Mouse (Mus musculus) heart, adult 2 months (tissue): ENCODE results near the gene D5Ertd579e.

Experiments used
- CTCF ChIP-seq: fragments of 200-600 bp; IDR thresholded peaks from 2 replicates; pipeline ENCODE4 v1.8.1; 2022; ENCODE audit warnings: antibody characterized with exemption, mild to moderate bottlenecking, moderate library complexity
- EP300 ChIP-seq: fragments of 200-500 bp; IDR thresholded peaks from 2 replicates; pipeline ENCODE4 v1.6.1; 2011; ENCODE audit warnings: low read depth, low read length, control low read depth; ENCODE audit not compliant: insufficient read depth
- POLR2A ChIP-seq: fragments of 200-500 bp; IDR thresholded peaks from 2 replicates; pipeline ENCODE4 v1.6.1; 2011; ENCODE audit warnings: mild to moderate bottlenecking, low read depth, low read length, control low read depth; ENCODE audit not compliant: insufficient read depth

DNA sequence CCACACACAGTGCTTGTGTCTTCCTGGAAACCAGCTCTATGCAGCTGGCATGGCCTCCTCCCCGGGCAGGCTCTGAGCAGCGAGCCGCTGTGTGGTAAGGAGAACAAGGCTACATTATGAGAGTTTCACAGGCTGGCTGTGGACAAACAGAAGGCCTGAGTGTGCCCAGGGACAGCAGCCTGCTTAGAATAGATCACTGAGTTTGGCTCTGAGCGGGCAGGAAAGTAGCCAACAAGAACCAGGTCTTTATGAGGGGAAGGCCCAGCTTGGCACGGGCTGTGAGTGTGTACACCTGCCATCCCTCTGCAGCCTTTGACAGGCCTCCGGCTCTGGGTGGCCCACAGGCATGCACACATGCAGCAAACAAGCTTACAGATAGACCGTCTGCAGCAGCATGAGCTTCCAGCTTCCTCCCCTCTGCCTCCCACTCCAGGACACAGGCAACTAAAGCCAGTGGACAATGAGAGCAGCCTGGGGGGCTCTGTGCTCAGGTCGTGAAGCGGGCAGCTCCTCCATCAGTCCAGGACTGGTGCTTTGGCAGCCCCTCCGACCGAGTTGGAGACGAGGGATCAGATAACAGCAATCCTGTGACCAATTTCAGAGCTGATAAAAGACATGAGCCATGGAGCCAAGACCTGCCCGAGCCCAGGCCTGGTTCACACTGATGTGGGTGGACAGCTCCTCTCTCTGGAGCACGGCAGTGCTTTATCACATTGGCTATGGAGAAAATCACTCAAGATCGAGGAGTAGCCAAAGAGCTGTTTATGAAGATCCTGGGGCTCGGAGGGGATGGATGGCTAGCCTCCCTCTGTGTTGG, 43.2 kb upstream of the D5Ertd579e start:
- TF ChIP-seq CTCF, result no peak
- 0 out of 2 replicates have a peak, but pooled peaks have one; percentile 36 for TF ChIP-seq EP300
- no peak for TF ChIP-seq POLR2A
